Mouse (Mus musculus) myocyte (in vitro differentiated cells): ENCODE results near the gene Hspbap1. TPM values are rescaled to one million over a fixed set of nuclear protein-coding genes. Genes with fewer than 3 reads are reported as not detected.

ENCODE experiments used
- H3K27me3 ChIP-seq: one replicate; pipeline ENCODE4 v1.6.1; 2011; ENCODE audit not compliant: control insufficient read depth, insufficient read depth, insufficient read length
- H3K36me3 ChIP-seq: one replicate; pipeline ENCODE4 v1.6.1; 2011; ENCODE audit not compliant: control insufficient read depth, insufficient read depth
- H3K4me2 ChIP-seq: one replicate; pipeline ENCODE4 v1.6.1; 2011; ENCODE audit warnings: low read depth, control low read depth
- H3K4me3 ChIP-seq: one replicate; pipeline ENCODE4 v1.5.1; 2011; ENCODE audit warnings: mild to moderate bottlenecking, control low read depth, moderate library complexity
- H3K79me2 ChIP-seq: one replicate; pipeline ENCODE4 v1.6.1; 2011; ENCODE audit not compliant: control insufficient read depth, insufficient read depth
- H3ac ChIP-seq: one replicate; pipeline ENCODE4 v1.6.1; 2011; ENCODE audit not compliant: control insufficient read depth, insufficient read length
- CEBPB ChIP-seq: IDR thresholded peaks from 2 replicates; pipeline ENCODE4 v1.6.1; 2011; ENCODE audit warnings: mild to moderate bottlenecking, moderate library complexity; ENCODE audit not compliant: poor library complexity, insufficient read depth, severe bottlenecking
- E2F4 ChIP-seq: IDR thresholded peaks from one replicate; pipeline ENCODE4 v1.6.1; 2011; ENCODE audit warnings: mild to moderate bottlenecking, control low read depth, moderate library complexity; ENCODE audit not compliant: insufficient read depth
- MAX ChIP-seq: IDR thresholded peaks from one replicate; pipeline ENCODE4 v1.6.1; 2011; ENCODE audit warnings: low read depth, mild to moderate bottlenecking, control low read depth
- MYOD1 ChIP-seq, 3 experiments: IDR thresholded peaks; one replicate each; pipeline ENCODE4 v1.6.1; 2011; ENCODE audit warnings: control low read depth in 2 of 3, low read depth in 2 of 3, mild to moderate bottlenecking in 2 of 3, moderate library complexity in 1 of 3; ENCODE audit not compliant: insufficient read length in 2 of 3, control insufficient read depth in 1 of 3
- MYOG ChIP-seq, 3 experiments: IDR thresholded peaks; one replicate each; pipeline ENCODE4 v1.6.1; 2011; ENCODE audit warnings: control low read depth in 2 of 3, low read depth in 2 of 3, mild to moderate bottlenecking in 2 of 3; ENCODE audit not compliant: insufficient read length in 2 of 3, control insufficient read depth in 1 of 3, insufficient read depth in 1 of 3
- POLR2A ChIP-seq: IDR thresholded peaks from one replicate; pipeline ENCODE4 v1.6.1; 2011; ENCODE audit warnings: low read depth, mild to moderate bottlenecking, control low read depth, moderate library complexity; ENCODE audit not compliant: insufficient read length
- POLR2AphosphoS2 ChIP-seq: IDR thresholded peaks from one replicate; pipeline ENCODE4 v1.6.1; 2011; ENCODE audit warnings: low read depth, control low read depth; ENCODE audit not compliant: insufficient read length
- REST ChIP-seq: IDR thresholded peaks from one replicate; pipeline ENCODE4 v1.6.1; 2011; ENCODE audit warnings: mild to moderate bottlenecking, control low read depth, moderate library complexity; ENCODE audit not compliant: insufficient read depth, insufficient read length
- SRF ChIP-seq: IDR thresholded peaks from one replicate; pipeline ENCODE4 v1.6.1; 2011; ENCODE audit warnings: low read depth; ENCODE audit not compliant: control insufficient read depth, insufficient read length
- TCF12 ChIP-seq: IDR thresholded peaks from one replicate; pipeline ENCODE4 v1.6.1; 2011; ENCODE audit warnings: mild to moderate bottlenecking, control low read depth; ENCODE audit not compliant: poor library complexity, insufficient read depth, severe bottlenecking
- TCF3 ChIP-seq: IDR thresholded peaks from one replicate; pipeline ENCODE4 v1.6.1; 2011; ENCODE audit warnings: low read depth, control low read depth; ENCODE audit not compliant: insufficient read length
- USF1 ChIP-seq: IDR thresholded peaks from one replicate; pipeline ENCODE4 v1.6.1; 2011; ENCODE audit warnings: low read depth, mild to moderate bottlenecking, control low read depth, moderate library complexity
- polyA plus RNA-seq: library from polyadenylated mRNA; unstranded; fragments of >200 nt; fragmentation: generic; extraction: Trizol; gene quantifications from one replicate; pipeline ENCODE4 v1.2.1, GENCODE M21; 2012; ENCODE audit warnings: missing spikeins

Gene Hspbap1
- polyA plus RNA-seq, 1 experiment: 6.3 TPM

GRCm38 (mm10) chr16:35776737-35777136, 6.6 kb downstream of the Hspbap1 start:
- H3K4me2 ChIP-seq: no peak overlapping the region

GRCm38 (mm10) chr16:35777768-35778167, 7.6 kb downstream of the Hspbap1 start:
- no peak overlapping the region for H3ac ChIP-seq
- TF ChIP-seq MYOD1 (IDR thresholded peaks at IDR 0.05; ENCODE audit: control insufficient read depth in 1 of 3, insufficient read length in 2 of 3, low read depth in 2 of 3) (no peak), MAX (no peak), MYOG (IDR thresholded peaks at IDR 0.05; ENCODE audit: control insufficient read depth in 1 of 3, insufficient read depth in 1 of 3, insufficient read length in 2 of 3, low read depth in 2 of 3) (no peak), USF1 (no peak)
- no peaks in the 10 kb centered on the region for H3K36me3 ChIP-seq
- no peak overlapping the region for H3K4me3 ChIP-seq
- no peaks in the 10 kb centered on the region for H3K27me3 ChIP-seq
- no peak overlapping the region for H3K4me2 ChIP-seq
- no peaks in the 10 kb centered on the region for H3K79me2 ChIP-seq

More at GRCm38 (mm10) chr16:35776737-35777136, 6.6 kb downstream of the Hspbap1 start:
- Histone ChIP-seq H3K36me3 (no peaks in the 10 kb centered on the region), H3K27me3 (no peaks in the 10 kb centered on the region), H3K79me2 (peaks cover 2% of the 10 kb centered on the region), H3ac (no peak overlapping the region), H3K4me3 (no peak overlapping the region)
- TF ChIP-seq USF1 (no peak), SRF (no peak), MYOG (IDR thresholded peaks at IDR 0.05; ENCODE audit: control insufficient read depth in 1 of 3, insufficient read depth in 1 of 3, insufficient read length in 2 of 3, low read depth in 2 of 3) (no peak), MAX (no peak), POLR2A (no peak), TCF12 (no peak)

- Histone ChIP-seq H3K4me3 (no peak overlapping the region), H3K79me2 (no peaks in the 10 kb centered on the region), H3ac (no peak overlapping the region), H3K27me3 (no peaks in the 10 kb centered on the region), H3K4me2 (no peak overlapping the region), H3K36me3 (no peaks in the 10 kb centered on the region)
- no peak for TF ChIP-seq MYOD1 (IDR thresholded peaks at IDR 0.05; ENCODE audit: control insufficient read depth in 1 of 3, insufficient read length in 2 of 3, low read depth in 2 of 3)
- TF ChIP-seq E2F4: no peak
- no peak for TF ChIP-seq MAX
These were observed 9.5 kb downstream of the Hspbap1 start for GRCm38 (mm10) chr16:35779681-35780080.

GRCm38 (mm10) chr16:35781096-35781495, 10.9 kb downstream of the Hspbap1 start:
- H3K4me3 ChIP-seq: no peak overlapping the region
- TF ChIP-seq MYOD1 (IDR thresholded peaks at IDR 0.05; ENCODE audit: control insufficient read depth in 1 of 3, insufficient read length in 2 of 3, low read depth in 2 of 3): no peak
- no peak for TF ChIP-seq REST
- TF ChIP-seq POLR2AphosphoS2: no peak
- no peak for TF ChIP-seq MYOG (IDR thresholded peaks at IDR 0.05; ENCODE audit: control insufficient read depth in 1 of 3, insufficient read depth in 1 of 3, insufficient read length in 2 of 3, low read depth in 2 of 3)
- TF ChIP-seq MAX: no peak

GRCm38 (mm10) chr16:35781651-35782050, 11.5 kb downstream of the Hspbap1 start:
- H3K4me3 ChIP-seq: no peak overlapping the region
- no peaks in the 10 kb centered on the region for H3K79me2 ChIP-seq
- no peak overlapping the region for H3K4me2 ChIP-seq
- TF ChIP-seq POLR2A (no peak), SRF (no peak), MYOG (IDR thresholded peaks at IDR 0.05; ENCODE audit: control insufficient read depth in 1 of 3, insufficient read depth in 1 of 3, insufficient read length in 2 of 3, low read depth in 2 of 3) (no peak), POLR2AphosphoS2 (no peak), TCF12 (no peak), MAX (no peak)
- H3ac ChIP-seq: no peak overlapping the region
- H3K27me3 ChIP-seq: no peaks in the 10 kb centered on the region
- H3K36me3 ChIP-seq: no peaks in the 10 kb centered on the region

More at GRCm38 (mm10) chr16:35781096-35781495, 10.9 kb downstream of the Hspbap1 start:
- Histone ChIP-seq H3K79me2 (no peaks in the 10 kb centered on the region), H3K36me3 (no peaks in the 10 kb centered on the region), H3ac (no peak overlapping the region), H3K4me2 (no peak overlapping the region), H3K27me3 (no peaks in the 10 kb centered on the region)

- Histone ChIP-seq H3K36me3 (peaks cover 7% of the 10 kb centered on the region), H3K27me3 (no peaks in the 10 kb centered on the region), H3K4me2 (no peak overlapping the region), H3K4me3 (no peak overlapping the region), H3ac (no peak overlapping the region), H3K79me2 (no peaks in the 10 kb centered on the region)
- no peak for TF ChIP-seq POLR2A
- TF ChIP-seq CEBPB: no peak
- TF ChIP-seq TCF3: no peak
- TF ChIP-seq TCF12: no peak
These were observed 12.5 kb downstream of the Hspbap1 start for GRCm38 (mm10) chr16:35782451-35783206.
